Mouse (Mus musculus) neutrophil, adult 59 days (primary cell): ENCODE data around the gene Zkscan8. TPM values are rescaled to one million over a fixed set of nuclear protein-coding genes. Genes with fewer than 3 reads are reported as not detected.

ENCODE experiments used
- total RNA-seq, 2 experiments: library from RNA; stranded (reverse); gene quantifications; 1 replicate in 1 of 2; 2 replicates in 1 of 2; pipeline ENCODE4 v1.2.4; 2023

The Zkscan8 gene
- total RNA-seq: 1 to 10 TPM; 3.8 to 3.9 TPM

DNA sequence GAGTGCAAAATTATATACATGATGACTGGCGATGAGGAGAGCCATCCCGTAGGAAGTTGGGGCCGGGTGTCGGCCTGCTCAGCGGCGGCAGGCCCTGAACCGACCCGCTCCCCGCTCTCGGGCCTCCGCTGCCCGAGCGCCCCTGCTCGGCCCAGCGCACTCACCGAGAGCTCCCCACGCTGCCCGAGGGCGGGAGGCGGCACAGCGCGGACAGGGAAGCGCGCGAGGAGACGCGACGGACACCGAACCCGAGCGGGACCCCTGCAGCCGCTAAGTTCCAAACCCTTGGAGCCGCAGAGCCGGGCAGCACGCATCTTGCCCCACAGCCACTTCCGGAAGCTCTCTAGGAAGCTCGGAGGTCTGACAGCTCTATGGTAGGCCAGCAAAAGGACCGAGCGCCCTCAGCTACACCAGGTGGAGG, at the start of gene Zkscan8:
Gene Zkscan8 (minus strand): TSS at position 340 of the 421 bp plus-strand sequence.

DNA sequence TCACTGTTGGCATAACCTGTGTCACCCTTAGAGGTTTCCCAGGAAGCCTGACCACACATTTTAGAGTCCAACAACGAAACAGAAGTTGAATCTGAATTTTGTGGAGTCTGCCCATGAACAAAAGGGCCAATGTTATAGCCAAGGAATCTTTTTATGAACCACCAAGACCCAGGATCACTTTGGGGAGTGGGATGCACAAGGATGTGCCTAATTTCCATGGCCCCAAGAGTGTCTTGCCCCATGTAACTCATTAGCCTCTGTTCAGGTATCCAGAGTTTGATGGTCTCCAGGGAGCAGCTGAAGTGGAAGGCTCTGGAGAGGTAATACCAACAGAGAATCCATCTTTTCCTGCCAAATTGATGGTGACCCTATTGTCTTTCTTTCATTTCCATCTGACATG, 28.9 kb upstream of the Zkscan8 start, which contains the start of gene Olfr1535:
Gene Olfr1535 (minus strand): TSS at position 101 of the 400 bp plus-strand sequence.

DNA sequence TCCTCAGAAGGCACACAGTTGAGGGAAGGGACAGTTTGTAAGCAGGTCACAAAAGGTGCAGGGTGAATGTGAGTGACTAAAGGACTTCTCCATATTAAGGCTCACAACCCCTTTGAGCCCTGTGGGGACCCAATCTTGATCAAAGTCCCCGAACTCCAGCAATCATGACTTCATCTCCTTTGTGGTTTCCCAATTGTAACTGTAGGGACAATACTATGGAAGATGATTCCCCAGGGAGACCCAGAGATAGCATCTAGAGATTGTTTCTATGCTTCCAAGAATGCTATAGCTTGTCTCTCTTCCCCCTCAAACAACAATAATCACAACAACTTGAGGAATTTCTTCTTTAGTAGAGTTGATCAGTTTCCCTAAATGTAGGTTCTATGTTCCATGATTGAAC, 11.8 kb upstream of the Zkscan8 start, which contains the start of gene Olfr1366:
Gene Olfr1366 (minus strand): TSS at position 101 of the 400 bp plus-strand sequence.

DNA sequence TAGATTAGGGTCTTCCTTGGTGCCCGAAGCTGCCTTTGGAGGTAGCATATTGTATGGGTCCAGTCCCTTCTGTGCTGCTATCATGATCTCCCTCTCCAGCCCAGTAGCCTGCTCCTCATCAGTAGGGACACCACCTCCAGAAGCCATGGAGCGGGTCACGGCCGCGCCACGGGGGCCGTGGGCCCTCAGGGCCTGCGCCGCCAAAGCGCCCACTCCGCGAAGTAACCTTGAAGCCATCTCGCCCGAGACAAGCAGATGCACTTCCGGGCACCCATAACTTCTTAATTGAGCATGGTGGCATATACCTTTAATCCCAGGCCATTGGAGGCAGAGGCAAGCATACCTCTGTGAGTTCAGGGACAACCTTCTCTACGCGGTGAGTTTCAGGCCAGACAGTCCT, 29.7 kb downstream of the Zkscan8 start, which contains the start of gene Gm11273:
Gene Gm11273 (minus strand): TSS at position 237 of the 400 bp plus-strand sequence.

DNA sequence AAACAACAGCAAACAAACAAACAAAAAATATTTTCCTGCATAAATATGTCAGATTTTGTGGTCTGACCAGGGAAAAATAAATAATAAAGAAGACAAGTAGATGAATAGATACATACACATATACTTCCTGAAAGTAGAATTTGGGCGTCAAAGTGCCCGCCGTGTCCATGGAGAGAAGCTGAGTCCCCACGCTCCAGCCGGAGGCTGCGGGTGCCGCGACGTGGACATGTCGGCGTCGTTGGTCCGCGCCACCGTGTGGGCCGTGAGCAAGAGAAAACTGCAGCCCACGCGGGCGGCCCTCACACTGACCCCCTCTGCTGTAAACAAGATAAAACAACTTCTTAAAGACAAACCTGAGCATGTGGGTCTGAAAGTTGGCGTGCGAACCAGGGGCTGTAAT, 35.8 kb downstream of the Zkscan8 start, which contains the start of gene AK157302:
Gene AK157302 (plus strand): TSS at position 144 of the 400 bp plus-strand sequence.

DNA sequence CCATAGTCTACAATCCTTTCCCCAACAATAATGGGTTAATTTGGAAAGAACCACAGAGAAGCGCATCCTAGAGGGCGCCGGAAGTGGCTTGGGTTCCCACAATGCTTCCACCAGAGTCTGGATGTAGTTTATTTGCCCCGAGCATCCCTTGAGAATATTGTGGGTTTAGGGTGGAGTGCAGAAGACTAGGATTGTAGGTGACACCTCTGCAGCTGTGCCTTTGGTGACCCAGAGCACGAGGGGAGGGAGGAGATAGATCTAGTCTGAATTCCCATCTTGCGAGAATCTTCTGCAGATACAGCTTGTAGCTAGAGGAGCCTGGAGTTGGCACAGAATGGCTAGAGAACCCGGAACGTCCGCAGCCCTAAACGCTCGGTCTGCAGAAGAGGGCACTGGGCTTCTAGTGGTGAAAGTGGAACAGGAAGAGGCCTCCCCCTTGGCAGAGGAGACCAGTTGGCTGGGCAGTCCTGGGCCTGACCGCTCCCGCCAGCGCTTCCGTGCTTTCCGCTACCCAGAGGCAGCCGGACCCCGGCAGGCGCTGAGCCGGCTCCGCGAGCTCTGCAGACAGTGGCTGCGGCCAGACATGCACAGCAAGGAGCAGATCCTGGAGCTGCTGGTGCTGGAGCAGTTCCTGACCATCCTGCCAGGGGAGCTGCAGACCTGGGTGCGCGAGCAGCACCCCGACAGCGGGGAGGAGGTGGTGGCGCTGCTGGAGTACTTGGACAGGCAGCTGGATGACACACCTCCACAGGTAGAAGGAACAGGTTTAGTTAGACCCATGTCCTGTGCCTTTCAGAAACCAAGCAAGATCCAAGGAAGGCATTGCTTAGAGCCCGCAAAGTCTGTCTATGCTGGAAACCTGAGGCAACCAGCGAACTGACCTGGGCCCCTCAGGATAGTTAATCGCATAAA, 51.9 kb downstream of the Zkscan8 start, which contains the start of the genes Zkscan4 and Gm10065:
Gene Zkscan4 (plus strand): TSS at position 149 of the 912 bp plus-strand sequence.
Gene Gm10065 (minus strand): TSS at position 683 of the 912 bp plus-strand sequence.

DNA sequence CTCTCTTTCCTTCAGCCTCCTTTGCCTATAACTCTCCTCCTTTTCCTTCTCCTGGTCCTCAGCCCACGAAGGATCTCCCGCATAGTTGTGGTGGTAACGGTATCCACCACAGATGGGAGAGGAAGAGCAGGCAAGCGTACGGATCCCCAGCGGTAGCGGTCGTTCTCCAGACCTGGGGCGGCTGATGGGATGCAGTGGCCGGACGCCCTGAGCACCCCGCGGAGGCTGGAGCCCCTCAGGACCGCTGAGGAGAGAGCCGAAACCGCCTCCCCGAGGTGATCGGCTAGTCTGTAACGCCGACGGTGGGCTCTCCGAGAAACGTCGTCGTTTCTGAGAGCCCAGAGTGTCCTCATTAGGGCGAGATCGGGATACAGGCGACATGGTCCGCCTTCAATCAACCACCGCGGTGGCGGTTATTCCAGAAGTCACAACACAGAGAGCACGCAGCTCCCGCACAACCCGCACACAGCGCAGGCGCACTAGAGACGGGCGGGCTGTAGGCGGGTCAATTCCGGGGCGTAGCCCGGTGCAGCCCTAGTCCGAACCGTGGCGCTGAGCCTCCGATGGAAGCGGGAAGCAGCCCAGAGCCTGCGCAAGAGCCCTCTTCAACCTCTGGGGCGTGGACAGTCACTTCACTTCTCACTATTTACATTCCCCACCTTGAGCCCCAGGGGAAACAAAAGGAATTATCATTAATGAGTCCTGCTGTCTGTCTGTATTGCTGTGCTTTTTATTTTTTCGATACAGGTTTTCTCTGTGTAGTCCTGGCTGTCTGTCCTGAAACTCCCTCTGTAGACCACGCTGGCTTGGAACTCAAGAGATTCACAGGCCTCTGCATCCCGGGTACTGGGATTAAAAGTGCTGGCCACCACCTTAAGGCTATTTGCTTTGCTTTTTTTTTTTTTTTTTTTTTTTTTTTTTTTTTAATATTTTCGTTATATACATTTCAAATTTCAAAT, 62.6 kb downstream of the Zkscan8 start, which contains the start of gene Nkapl:
Gene Nkapl (minus strand): TSS at position 449 of the 959 bp plus-strand sequence.

Other genes with a start within 250 kb of the Zkscan8 start
- gene Gpx5, start 238.4 kb downstream of the Zkscan8 start, total RNA-seq: not detected
- gene Gpx6, start 219.0 kb downstream of the Zkscan8 start, total RNA-seq: not detected
- not detected for gene Olfr1367, start 184.2 kb downstream of the Zkscan8 start, total RNA-seq
- 1 to 10 TPM; 1.7 to 2.1 TPM for gene Zscan12, start 168.3 kb downstream of the Zkscan8 start, total RNA-seq
- gene Zkscan3, start 128.4 kb downstream of the Zkscan8 start, total RNA-seq: 10 to 100 TPM; 22.3 to 26.6 TPM
- gene Pgbd1, start 90.1 kb downstream of the Zkscan8 start, total RNA-seq: not detected
- 10 to 100 TPM in 1 of 2 experiments, 1 to 10 TPM in 1; 7.5 to 11.7 TPM for gene Zscan26, start 77.4 kb downstream of the Zkscan8 start, total RNA-seq
- gene Nkapl, start 62.6 kb downstream of the Zkscan8 start, total RNA-seq: under 1 TPM; 0.24 to 0.26 TPM
- gene Zkscan4, start 52.2 kb downstream of the Zkscan8 start, total RNA-seq: under 1 TPM; 0.20 TPM
- not detected for gene Gm10065, start 51.7 kb downstream of the Zkscan8 start, total RNA-seq
- gene AK157302, start 35.9 kb downstream of the Zkscan8 start, total RNA-seq: 1 to 10 TPM; 2.7 to 3.4 TPM
- gene Gm11273, start 29.7 kb downstream of the Zkscan8 start, total RNA-seq: 10 to 100 TPM; 18.9 to 19.1 TPM
- not detected for gene Olfr1366, start 11.7 kb upstream of the Zkscan8 start, total RNA-seq
- not detected for gene Olfr1535, start 28.8 kb upstream of the Zkscan8 start, total RNA-seq
- not detected for gene Olfr1364, start 50.6 kb upstream of the Zkscan8 start, total RNA-seq
- not detected for gene Olfr1362, start 82.9 kb upstream of the Zkscan8 start, total RNA-seq
- gene Olfr11, start 111.4 kb upstream of the Zkscan8 start, total RNA-seq: not detected
- not detected for gene Olfr1361, start 132.3 kb upstream of the Zkscan8 start, total RNA-seq
- not detected for gene Olfr1360, start 146.3 kb upstream of the Zkscan8 start, total RNA-seq
- gene Olfr1359, start 167.0 kb upstream of the Zkscan8 start, total RNA-seq: not detected
- 1,000 to 10,000 TPM; 1,007 to 1,037 TPM for gene Hist1h2bl, start 185.0 kb upstream of the Zkscan8 start, total RNA-seq
- 100 to 1,000 TPM; 322 to 368 TPM for gene Hist1h2ai, start 185.3 kb upstream of the Zkscan8 start, total RNA-seq
- 1,000 to 10,000 TPM; 1,636 to 1,682 TPM for gene Hist1h3h, start 186.5 kb upstream of the Zkscan8 start, total RNA-seq
- 100 to 1,000 TPM; 245 to 302 TPM for gene Hist1h2bm, start 190.9 kb upstream of the Zkscan8 start, total RNA-seq
- gene Hist1h4j, start 203.9 kb upstream of the Zkscan8 start, total RNA-seq: 100 to 1,000 TPM; 162 to 165 TPM
- 1,000 to 10,000 TPM; 2,386 to 2,430 TPM for gene Hist1h4k, start 219.4 kb upstream of the Zkscan8 start, total RNA-seq
- gene Hist1h2ak, start 222.7 kb upstream of the Zkscan8 start, total RNA-seq: 100 to 1,000 TPM; 426 to 441 TPM
- gene Hist1h2bn, start 223.0 kb upstream of the Zkscan8 start, total RNA-seq: 100 to 1,000 TPM; 695 to 749 TPM
- 100 to 1,000 TPM; 583 to 676 TPM for gene Hist1h1b, start 249.5 kb upstream of the Zkscan8 start, total RNA-seq